Mouse (Mus musculus): ENCODE results near the gene Ngef.

DNA sequence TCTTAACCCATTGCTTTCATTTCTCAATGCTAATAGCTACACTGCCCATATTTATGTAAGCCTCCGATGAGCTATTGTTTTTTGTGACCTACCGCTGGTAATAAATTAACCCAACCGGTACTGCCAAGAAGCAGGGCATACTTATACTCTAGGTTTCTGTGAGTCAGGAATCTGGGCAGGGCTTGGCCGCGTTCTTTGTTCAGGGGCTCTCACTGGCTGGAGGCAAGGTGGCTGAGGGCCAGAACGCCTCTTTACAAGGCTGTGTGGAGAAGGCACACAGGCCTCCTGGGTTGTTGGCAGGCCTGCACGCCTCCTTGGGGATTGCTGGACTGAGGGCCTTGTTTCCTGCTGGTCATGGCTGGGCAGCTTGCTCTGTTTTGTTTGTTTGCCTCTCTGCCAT, 1.1 kb upstream of the Ngef start:
- TF ChIP-seq CTCF (IDR thresholded peaks at IDR 0.05) (no peak), POLR2A (IDR thresholded peaks at IDR 0.05; ENCODE audit: insufficient read depth, low read depth, low read length) (no peak)

Measured in heart, adult 2 months (tissue).